Mouse (Mus musculus) mouse trophoblast stem cell (cell line): ENCODE measurements around the gene Rag2.

Experiments used
- in situ Hi-C, 2 experiments: fragments of 300-500 bp; cut with MseI, MboI; formaldehyde crosslinking; loops; 2 replicates in 1 of 2; 3 replicates in 1 of 2; pipeline ENCODE4 v1.15.1; 2025

The Rag2 gene

GRCm38 (mm10) chr2:101624526-101624925, at the start of gene Rag2:
TSS of gene Rag2 (plus strand) at chr2:101624718.
- in situ Hi-C loops: no loop called here

- in situ Hi-C loops: no loop called here
Observed at GRCm38 (mm10) chr2:101577243-101577642, 47.3 kb upstream of the Rag2 start.

DNA sequence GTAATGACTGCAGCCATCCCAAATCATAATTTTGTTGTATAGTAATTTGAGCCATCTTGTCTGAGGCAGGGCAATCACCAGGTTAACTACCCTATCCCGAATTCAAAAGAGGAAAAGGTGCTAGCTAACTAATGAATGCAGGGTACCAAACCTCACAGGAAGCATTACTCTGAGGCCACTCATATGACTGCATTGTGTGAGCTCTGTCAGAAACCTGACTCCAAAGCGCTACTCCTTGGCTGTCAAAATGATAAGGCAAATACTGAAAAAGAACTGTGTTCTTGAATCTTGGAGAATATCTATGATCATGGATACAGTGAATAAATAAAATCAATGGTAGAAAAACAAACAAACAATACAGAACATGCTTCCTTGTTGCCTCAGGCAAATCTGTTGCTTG, 44.5 kb upstream of the Rag2 start:
- in situ Hi-C loops: no loop called here

- in situ Hi-C loops: no loop called here
Observed at GRCm38 (mm10) chr2:101580428-101580827, 44.1 kb upstream of the Rag2 start.

GRCm38 (mm10) chr2:101580977-101581376, 43.5 kb upstream of the Rag2 start:
- in situ Hi-C loops: no loop called here

DNA sequence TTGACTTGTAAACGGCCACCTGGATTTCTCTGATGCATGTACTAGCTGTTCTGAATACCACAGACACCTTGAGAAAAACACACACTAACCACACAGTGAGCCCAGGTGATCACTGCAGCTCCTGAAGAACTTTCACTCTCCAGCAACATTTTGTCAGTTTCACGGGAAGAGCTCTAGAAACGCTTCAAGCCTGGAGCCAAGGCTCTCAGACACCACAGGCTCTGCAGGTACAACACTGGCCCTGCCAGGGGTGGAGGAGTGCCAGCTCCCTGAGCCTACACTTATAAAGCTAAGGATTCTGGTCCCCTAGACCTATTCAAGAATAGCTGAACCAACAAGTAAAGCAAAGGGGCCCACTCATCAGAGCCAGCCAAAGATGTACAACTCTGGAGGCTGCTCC, 43.1 kb upstream of the Rag2 start:
- in situ Hi-C loops: no loop called here

DNA sequence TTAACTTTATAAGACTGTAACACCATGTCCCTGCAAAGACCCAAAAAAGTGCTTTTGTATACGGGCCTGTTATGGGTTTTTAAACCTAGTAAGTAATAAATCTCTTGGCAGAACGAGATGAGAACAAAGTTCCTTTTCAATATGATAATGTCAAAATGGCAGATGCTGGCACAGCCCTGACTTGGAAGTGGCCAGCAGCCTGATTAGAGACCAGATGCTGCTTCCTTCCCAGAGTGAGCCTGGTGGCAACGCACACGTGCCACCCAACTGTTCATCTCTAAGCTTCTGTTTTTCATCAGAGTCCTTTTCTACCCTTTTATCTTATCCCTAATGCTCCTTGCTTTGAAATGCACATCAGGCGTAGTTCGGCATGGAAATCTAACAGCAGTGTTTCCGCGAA, 33.2 kb upstream of the Rag2 start:
- in situ Hi-C loops: no loop called here

GRCm38 (mm10) chr2:101592023-101592841, 32.3 kb upstream of the Rag2 start:
- in situ Hi-C loops: no loop called here

DNA sequence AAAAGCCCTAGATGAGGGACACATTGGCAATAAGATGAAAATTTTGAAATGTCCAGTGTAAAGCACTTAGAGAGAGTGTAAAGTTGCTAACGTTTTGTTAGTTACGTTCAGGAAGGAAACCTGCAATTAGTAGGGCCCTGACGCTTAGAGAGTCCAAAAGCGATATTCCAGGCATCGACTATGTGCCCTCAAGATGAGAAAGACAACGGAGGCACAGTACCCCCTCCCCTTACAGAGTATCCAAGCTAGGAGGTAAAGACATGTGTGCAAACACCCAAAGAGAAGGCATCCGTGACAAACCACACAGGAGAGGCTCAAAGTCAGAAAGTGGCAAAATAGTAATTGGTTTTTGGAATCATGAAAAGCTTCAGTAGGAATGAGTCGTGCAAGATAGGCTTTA, 31.6 kb upstream of the Rag2 start:
- in situ Hi-C loops: no loop called here

DNA sequence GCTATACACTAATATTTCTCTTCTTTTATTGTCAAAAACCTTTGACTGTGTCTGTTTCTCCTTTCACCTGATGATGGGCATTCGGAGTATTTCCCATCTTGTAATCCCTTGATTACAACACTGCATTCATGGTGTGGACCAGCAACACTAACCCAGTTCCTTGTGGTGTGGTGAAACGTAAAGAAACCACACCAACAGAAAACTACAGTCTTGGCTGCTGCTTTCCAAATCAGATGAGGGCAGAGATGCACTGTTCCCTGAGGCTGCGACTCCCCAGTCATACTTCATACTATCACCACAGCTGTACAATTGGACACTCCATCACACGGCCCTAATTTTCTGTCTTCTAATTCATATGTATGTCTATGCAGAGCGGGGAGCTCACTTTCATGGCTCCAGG, 29.8 kb upstream of the Rag2 start:
- in situ Hi-C loops: no loop called here

- in situ Hi-C loops: no loop called here
Observed at GRCm38 (mm10) chr2:101597186-101597585, 27.3 kb upstream of the Rag2 start.

DNA sequence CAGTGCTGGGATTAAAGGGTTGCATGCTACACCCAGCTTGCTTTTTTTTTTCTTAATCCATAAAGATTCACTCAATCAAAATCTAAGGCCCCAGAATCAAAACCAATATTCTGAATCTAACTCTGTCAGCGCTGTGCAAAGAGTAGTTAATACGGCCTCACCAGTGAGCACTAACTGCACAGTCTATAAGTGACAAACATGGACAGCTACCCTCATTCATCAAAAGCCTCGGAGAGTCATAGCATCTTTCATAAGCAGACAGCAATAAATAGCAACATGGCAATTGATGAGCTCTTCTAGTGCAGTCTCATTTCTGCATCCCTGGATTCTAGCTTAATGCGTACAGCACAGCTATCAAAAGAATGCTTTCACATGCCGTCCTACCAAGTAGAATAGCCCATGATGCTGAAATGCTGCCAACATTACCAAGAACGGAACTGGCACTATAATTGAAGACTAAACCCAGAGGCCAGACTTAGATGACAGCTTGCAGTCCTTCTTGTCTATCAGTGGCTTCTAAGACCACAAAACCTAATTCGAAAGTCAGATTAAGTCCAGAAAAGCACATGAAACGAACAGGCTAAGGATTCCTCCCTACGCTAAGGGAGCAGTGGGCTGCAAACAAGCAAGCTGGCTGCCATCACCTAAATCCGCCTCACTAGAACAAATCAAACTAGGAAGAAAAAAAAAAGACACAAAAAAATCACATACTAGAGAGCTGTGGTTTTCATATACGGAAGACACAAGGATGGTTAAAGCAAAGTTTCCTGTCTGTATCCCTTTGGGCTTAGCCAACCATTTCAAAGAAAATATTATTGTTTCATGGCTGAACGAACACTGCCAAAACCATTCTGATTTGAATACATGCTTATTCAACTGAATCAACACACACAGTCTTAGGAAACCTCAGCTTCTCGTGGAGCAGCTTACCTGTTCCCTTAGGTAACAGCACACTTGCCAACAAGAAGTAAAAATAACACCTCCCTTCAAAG, 26.0 kb upstream of the Rag2 start:
- in situ Hi-C loops: no loop called here

DNA sequence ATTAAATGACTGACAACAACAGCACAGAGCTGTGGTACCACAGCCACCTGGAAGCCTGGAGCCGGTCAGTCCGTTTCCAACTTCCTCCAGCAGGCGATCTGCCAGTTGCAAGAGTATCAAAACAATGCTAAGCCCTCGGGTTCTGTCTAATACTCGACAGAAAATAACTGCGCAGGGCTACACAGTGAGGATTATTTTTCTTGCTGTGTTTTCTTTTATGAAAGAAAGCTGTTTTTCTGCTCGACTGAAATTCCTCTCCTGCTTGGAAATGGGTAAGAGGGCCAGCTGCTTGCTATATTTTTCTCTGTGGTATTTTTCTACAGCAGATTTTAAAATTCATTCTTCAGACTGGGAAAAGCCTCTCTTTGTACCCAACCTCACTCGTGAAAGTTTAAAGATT, 23.8 kb upstream of the Rag2 start:
- in situ Hi-C loops: no loop called here

DNA sequence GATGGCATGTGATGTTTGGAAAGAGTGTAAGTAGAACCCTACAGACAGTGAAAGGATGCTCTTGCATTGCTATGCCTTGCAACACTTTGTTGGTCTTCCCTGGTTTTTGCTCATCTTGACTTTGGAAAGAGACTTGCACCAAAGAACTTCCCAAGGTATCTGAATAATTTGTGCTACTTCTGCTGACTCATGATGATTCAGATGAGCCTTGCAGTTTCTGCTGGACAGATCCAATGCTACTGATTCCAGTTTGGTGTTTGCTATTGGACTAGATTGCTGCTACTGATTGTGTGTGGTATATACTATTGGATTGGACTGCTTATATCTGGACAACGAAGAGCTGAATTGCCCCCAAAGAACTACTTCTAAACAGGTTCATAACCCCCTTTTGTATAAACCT, 21.4 kb upstream of the Rag2 start:
- in situ Hi-C loops: no loop called here

DNA sequence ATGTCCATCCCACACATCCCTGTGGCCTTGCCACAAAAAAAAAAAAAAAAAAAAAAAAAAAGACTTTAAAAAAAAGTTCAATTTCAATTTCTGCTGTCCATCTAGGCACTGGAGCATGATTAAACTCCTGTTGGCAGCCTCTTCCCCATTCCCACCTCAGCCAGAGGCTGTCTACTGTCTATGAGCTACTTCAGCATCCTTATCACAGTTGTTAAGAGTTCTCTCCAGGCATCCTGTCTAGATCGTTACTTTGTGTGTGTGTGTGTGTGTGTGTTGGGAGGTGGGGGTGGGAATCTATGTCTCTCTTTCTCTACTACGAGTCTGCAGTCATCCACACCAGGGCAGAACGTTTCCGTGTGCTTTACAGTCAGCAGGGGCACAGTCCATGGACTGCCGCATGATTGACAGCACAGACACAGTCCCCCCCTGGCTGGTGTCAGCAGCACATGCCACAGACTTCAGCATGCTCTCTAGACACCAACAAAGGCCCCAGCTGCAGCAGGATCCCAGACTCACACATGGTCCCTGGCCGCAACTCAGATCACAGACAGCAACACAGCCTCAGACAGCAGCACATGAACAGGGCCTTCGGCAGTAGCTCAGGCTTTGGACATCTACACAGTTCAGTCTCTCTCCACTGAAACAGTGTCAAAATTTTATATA, 16.2 kb upstream of the Rag2 start:
- in situ Hi-C loops: no loop called here

DNA sequence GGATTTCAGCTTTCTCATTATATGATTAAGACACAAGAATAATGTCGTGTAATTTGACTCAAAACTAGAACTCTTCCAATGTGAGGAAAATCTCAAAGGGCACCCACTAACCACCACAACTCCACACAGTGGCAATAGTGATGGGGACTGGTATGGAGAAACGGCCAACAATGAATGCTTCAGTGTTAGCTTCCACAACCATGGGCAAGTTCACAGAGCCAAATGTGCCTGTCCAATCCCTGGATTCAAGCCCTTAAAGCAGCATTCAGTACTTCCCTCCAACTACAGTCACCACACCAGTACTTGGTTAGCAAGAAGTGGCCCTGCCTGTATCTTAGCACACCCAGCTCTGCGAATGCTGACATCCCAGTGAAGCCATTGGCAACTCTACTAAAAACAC, 13.7 kb upstream of the Rag2 start:
- in situ Hi-C loops: no loop called here

- in situ Hi-C loops: no loop called here
Observed at GRCm38 (mm10) chr2:101615464-101616305, 8.8 kb upstream of the Rag2 start.

DNA sequence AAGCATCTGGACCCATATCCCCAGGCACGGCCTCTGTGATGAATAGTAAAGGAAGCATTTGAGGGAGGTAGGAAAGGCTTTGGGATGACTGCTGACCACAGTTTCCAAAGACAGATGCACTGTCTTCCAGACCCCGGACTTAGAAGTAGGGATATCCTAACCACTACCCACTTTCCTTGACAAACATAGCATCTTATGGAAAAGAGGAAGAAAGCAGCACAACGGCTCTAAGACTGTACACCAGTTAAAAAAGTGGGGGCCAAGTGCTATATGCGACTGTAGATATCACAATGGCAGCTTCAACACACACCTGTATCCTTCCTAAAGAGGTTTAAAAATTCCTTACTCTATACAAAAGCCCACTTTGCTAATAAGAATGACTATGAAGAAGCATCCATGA, 6.1 kb upstream of the Rag2 start:
- in situ Hi-C loops: no loop called here

DNA sequence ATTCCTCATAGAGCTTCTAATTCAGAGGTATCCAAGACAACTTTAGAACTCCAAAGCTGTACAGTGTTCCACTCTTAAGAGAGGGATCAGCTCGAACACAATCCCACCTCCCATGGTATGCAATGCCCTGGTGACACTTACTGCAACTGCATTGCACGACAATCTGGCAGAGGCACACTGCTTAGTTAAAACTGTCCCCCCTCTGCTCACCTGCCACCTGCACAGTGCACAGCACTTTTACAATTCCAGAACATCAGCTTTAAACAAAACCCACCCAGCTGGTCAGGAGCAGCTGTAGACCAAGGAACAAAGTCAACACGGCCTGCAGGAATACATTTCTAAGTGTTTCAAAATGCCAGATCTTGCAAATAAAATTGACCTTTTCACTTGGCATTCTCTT, 3.6 kb upstream of the Rag2 start:
- in situ Hi-C loops: no loop called here

- in situ Hi-C loops: no loop called here
Observed at GRCm38 (mm10) chr2:101621611-101622010, 2.9 kb upstream of the Rag2 start.

DNA sequence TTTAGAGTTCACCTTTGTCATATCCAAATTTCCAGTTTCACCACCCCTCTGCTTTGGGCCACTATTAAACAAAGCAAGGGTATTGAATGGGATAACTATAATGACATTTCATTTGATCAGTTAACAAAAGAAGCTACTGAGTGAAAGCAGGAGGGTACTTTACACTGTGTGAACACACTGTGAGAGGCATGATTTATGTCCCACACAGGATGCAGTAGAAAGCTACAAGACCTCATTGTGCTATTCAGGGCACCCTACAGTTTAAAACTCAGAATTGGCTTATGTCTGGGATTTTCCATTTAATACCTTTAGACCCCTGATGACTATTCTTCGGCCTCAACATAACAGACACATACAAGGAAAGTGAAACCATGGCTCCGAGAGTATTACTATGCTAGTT, 1.5 kb upstream of the Rag2 start:
- in situ Hi-C loops: no loop called here
